Mouse (Mus musculus) stomach, postnatal 0 days (tissue): ENCODE results near the gene Nrarp.

Experiments used
- CTCF ChIP-seq: IDR thresholded peaks from 2 replicates; pipeline ENCODE4 v1.5.1; 2016; ENCODE audit warnings: antibody characterized with exemption, low read depth, mild to moderate bottlenecking, moderate library complexity
- EP300 ChIP-seq: optimal IDR thresholded peaks from 2 replicates; pipeline ENCODE3; 2016; ENCODE audit warnings: antibody characterized with exemption

- TF ChIP-seq EP300 (no peak), CTCF (no peak)
Measured at GRCm38 (mm10) chr2:25196172-25196954, 15.8 kb downstream of the Nrarp start, which contains the start of gene Tor4a.
